Mouse (Mus musculus): Measurements from ENCODE around the gene Ctnna2. TPM values are rescaled to one million over a fixed set of nuclear protein-coding genes. Genes with fewer than 3 reads are reported as not detected.

Gene Ctnna2
- total and polyA plus RNA-seq, 2 experiments from 2014 or later = 91.5 to 243 TPM

GRCm38 (mm10) chr6:77817116-77817515 is 162.4 kb downstream of the Ctnna2 start:
- H3K9ac ChIP-seq = no peak overlapping the region
- H3K36me3 ChIP-seq (ENCODE audit: insufficient read depth) = no peaks in the 10 kb centered on the region
- no peaks in the 10 kb centered on the region for H3K27me3 ChIP-seq (ENCODE audit: insufficient read depth, low read length)
- H3K9me3 ChIP-seq (ENCODE audit: low read length) = no peaks in the 10 kb centered on the region
- TF ChIP-seq CTCF (IDR thresholded peaks at IDR 0.05; ENCODE audit: low read depth) = no peak
- ATAC-seq (no peak), DNase-seq (no peak)
- no peak overlapping the region for H3K4me3 ChIP-seq (ENCODE audit: low read depth, low read length)
- whole genome bisulfite sequencing = 67% methylated on average over 3 of the region's 3 CpGs
- H3K4me1 ChIP-seq (ENCODE audit: insufficient read depth) = no peaks in the 10 kb centered on the region
- H3K4me2 ChIP-seq (ENCODE audit: low read depth) = no peak overlapping the region
- no peak overlapping the region for H3K27ac ChIP-seq (ENCODE audit: low read depth, low read length)

- no peaks in the 10 kb centered on the region for H3K4me1 ChIP-seq (ENCODE audit: insufficient read depth)
- no peak for TF ChIP-seq CTCF (IDR thresholded peaks at IDR 0.05; ENCODE audit: low read depth)
- no peak overlapping the region for H3K4me3 ChIP-seq (ENCODE audit: low read depth, low read length)
- no peak for ATAC-seq
- DNase-seq = no peak
- 82% methylated on average over 3 of the region's 3 CpGs for WGBS
- no peak overlapping the region for H3K4me2 ChIP-seq (ENCODE audit: low read depth)
- H3K9me3 ChIP-seq (ENCODE audit: low read length) = no peaks in the 10 kb centered on the region
- no peak overlapping the region for H3K27ac ChIP-seq (ENCODE audit: low read depth, low read length)
- no peaks in the 10 kb centered on the region for H3K27me3 ChIP-seq (ENCODE audit: insufficient read depth, low read length)
- H3K9ac ChIP-seq = no peak overlapping the region
- no peaks in the 10 kb centered on the region for H3K36me3 ChIP-seq (ENCODE audit: insufficient read depth)
Observed at GRCm38 (mm10) chr6:77811041-77811440, 168.5 kb downstream of the Ctnna2 start.

DNA sequence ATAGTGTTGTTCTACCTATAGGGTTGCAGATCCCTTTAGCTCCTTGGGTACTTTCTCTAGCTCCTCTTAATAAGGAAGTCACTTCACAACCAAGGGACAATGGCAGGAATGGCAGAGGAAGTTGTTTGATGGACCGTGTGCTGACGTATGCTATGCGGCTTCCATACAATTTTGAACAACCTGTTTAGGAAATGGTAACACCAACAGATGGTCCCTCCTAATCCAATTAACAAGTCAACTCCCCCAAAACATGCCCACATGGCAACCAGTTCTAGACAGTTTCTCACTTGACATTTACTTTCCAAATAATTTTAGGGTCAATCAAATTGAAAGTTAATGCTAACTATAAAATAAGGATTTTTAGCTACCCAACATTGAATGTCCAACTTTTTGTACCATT is 176.9 kb downstream of the Ctnna2 start:
- TF ChIP-seq CTCF (IDR thresholded peaks at IDR 0.05; ENCODE audit: low read depth) = no peak
- Histone ChIP-seq H3K9ac (no peak overlapping the region), H3K4me2 (ENCODE audit: low read depth) (no peak overlapping the region), H3K4me1 (ENCODE audit: insufficient read depth) (no peaks in the 10 kb centered on the region), H3K4me3 (ENCODE audit: low read depth, low read length) (no peak overlapping the region), H3K9me3 (ENCODE audit: low read length) (no peaks in the 10 kb centered on the region), H3K36me3 (ENCODE audit: insufficient read depth) (no peaks in the 10 kb centered on the region), H3K27ac (ENCODE audit: low read depth, low read length) (no peak overlapping the region), H3K27me3 (ENCODE audit: insufficient read depth, low read length) (no peaks in the 10 kb centered on the region)
- WGBS = 64% methylated on average over 3 of the region's 3 CpGs
- DNase-seq = no peak
- no peak for ATAC-seq

DNA sequence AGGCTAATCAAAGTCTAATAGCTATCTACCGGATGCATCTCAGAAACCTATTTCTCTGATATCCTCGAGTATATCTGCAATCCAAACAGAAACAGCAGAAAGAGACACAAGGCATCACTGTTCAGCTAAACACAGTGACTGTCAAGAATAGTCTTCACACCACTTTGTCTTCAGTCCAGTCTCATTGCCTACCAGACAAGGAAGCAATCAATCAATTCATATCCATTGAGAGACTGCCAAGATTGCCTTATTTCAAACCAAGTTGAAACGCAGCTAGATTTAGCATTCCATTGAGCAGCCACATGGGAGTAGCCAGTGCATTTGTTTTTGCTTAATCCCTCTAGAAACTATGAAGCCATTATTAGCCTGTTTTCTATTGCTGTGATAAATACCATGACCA is 196.2 kb downstream of the Ctnna2 start:
- no peaks in the 10 kb centered on the region for H3K27me3 ChIP-seq (ENCODE audit: insufficient read depth, low read length)
- 40% methylated on average over 3 of the region's 3 CpGs for WGBS
- H3K4me1 ChIP-seq (ENCODE audit: insufficient read depth) = no peaks in the 10 kb centered on the region
- no peak overlapping the region for H3K4me3 ChIP-seq (ENCODE audit: low read depth, low read length)
- DNase-seq = no peak
- no peaks in the 10 kb centered on the region for H3K9me3 ChIP-seq (ENCODE audit: low read length)
- no peak overlapping the region for H3K27ac ChIP-seq (ENCODE audit: low read depth, low read length)
- H3K9ac ChIP-seq = no peak overlapping the region
- H3K4me2 ChIP-seq (ENCODE audit: low read depth) = no peak overlapping the region
- no peak for ATAC-seq
- H3K36me3 ChIP-seq (ENCODE audit: insufficient read depth) = no peaks in the 10 kb centered on the region
- TF ChIP-seq CTCF (IDR thresholded peaks at IDR 0.05; ENCODE audit: low read depth) = no peak

DNA sequence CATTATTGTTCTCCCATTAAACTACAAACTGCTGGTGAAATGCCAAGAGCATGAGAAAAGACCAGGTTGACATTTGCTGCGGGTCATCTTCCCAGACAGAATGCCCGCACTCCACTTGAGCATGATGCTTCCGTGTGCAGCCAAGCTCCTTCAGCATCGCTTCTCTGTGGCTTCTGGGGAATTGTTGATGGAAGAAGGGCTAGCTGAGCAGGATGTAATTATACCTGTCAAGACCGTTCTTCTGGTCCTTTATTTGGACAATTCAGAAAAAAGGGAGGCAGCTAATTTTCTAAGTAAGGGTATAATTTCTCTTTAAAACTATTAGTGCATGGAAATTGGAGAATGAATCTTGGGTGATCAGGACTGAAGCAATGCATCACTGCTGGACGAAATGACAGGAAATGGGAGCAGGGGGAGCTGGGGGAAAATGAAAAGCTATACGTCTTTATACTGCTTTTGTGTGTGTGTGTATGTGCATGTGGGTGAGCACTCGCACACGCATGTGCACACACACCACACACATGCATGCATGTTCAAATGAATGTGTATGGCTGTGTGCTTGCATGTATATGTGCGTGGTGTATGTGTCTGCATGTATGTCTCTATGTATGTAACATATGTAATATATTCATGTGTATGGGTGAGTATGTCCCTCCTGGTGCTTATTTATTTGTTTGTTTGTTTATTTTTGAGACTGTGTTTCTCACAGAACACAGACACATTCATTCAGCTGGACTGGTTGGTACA is 211.0 kb downstream of the Ctnna2 start:
- 66% methylated on average over 10 of the region's 10 CpGs for WGBS
- no peak for TF ChIP-seq CTCF (IDR thresholded peaks at IDR 0.05; ENCODE audit: low read depth)
- H3K4me2 ChIP-seq (ENCODE audit: low read depth) = no peak overlapping the region
- no peaks in the 10 kb centered on the region for H3K9me3 ChIP-seq (ENCODE audit: low read length)
- H3K4me3 ChIP-seq (ENCODE audit: low read depth, low read length) = no peak overlapping the region
- H3K9ac ChIP-seq = no peak overlapping the region
- ATAC-seq (no peak; the same call in 1 of the 2 replicates), DNase-seq (no peak)
- no peaks in the 10 kb centered on the region for H3K27me3 ChIP-seq (ENCODE audit: insufficient read depth, low read length)
- H3K36me3 ChIP-seq (ENCODE audit: insufficient read depth) = no peaks in the 10 kb centered on the region
- H3K4me1 ChIP-seq (ENCODE audit: insufficient read depth) = no peaks in the 10 kb centered on the region
- H3K27ac ChIP-seq (ENCODE audit: low read depth, low read length) = no peak overlapping the region

DNA sequence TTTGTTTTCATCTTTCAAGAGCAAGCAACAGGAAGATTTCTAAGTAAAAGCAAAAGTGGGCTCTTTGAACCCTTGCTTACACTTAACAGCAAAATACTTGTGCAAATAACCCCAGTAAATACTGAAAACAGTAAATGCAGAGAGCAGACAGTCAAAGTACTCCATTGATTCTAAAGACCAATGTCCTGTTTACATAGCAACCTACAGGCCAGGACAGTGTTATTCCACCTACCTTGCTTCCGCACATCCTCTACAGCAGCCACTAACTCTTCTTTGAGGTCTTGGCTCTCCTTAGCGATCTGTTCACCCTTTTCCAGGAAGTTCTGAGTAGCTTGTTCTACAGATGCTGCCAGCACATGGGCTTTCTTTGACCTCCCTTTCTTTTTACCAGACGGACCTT is 221.3 kb downstream of the Ctnna2 start:
- no peaks in the 10 kb centered on the region for H3K9me3 ChIP-seq (ENCODE audit: low read length)
- H3K4me1 ChIP-seq (ENCODE audit: insufficient read depth) = no peaks in the 10 kb centered on the region
- DNase-seq (no peak), ATAC-seq (no peak)
- no peak overlapping the region for H3K9ac ChIP-seq
- H3K27ac ChIP-seq (ENCODE audit: low read depth, low read length) = no peak overlapping the region
- no peak overlapping the region for H3K4me3 ChIP-seq (ENCODE audit: low read depth, low read length)
- 74% methylated on average over 3 of the region's 3 CpGs for WGBS
- H3K4me2 ChIP-seq (ENCODE audit: low read depth) = no peak overlapping the region
- no peaks in the 10 kb centered on the region for H3K36me3 ChIP-seq (ENCODE audit: insufficient read depth)
- no peak for TF ChIP-seq CTCF (IDR thresholded peaks at IDR 0.05; ENCODE audit: low read depth)
- no peaks in the 10 kb centered on the region for H3K27me3 ChIP-seq (ENCODE audit: insufficient read depth, low read length)

- Histone ChIP-seq H3K4me3 (ENCODE audit: low read depth, low read length) (no peak overlapping the region), H3K27ac (ENCODE audit: low read depth, low read length) (no peak overlapping the region), H3K27me3 (ENCODE audit: insufficient read depth, low read length) (no peaks in the 10 kb centered on the region), H3K9me3 (ENCODE audit: low read length) (no peaks in the 10 kb centered on the region), H3K9ac (no peak overlapping the region), H3K4me2 (ENCODE audit: low read depth) (no peak overlapping the region), H3K36me3 (ENCODE audit: insufficient read depth) (peaks cover 3% of the 10 kb centered on the region; the same call in 1 of the 2 replicates), H3K4me1 (ENCODE audit: insufficient read depth) (no peaks in the 10 kb centered on the region)
- ATAC-seq (no peak), DNase-seq (no peak)
- TF ChIP-seq CTCF (IDR thresholded peaks at IDR 0.05; ENCODE audit: low read depth) = no peak
- WGBS = 19% methylated on average over 5 of the region's 5 CpGs
Observed at GRCm38 (mm10) chr6:77745426-77745825, 234.1 kb downstream of the Ctnna2 start.
